Mouse (Mus musculus) testis, adult 2 months (tissue): ENCODE results near the gene Zfp612.

Experiments used
- CTCF ChIP-seq: fragments of 200-500 bp; IDR thresholded peaks from 2 replicates; pipeline ENCODE4 v1.5.1; 2012; ENCODE audit warnings: low read depth, mild to moderate bottlenecking, inconsistent platforms, low read length, moderate library complexity; ENCODE audit not compliant: control insufficient read depth, insufficient read depth, insufficient replicate concordance
- POLR2A ChIP-seq: fragments of 200-500 bp; IDR thresholded peaks from 2 replicates; pipeline ENCODE4 v1.6.1; 2012; ENCODE audit warnings: low read depth, mild to moderate bottlenecking, inconsistent platforms, low read length, moderate library complexity; ENCODE audit not compliant: control insufficient read depth

DNA sequence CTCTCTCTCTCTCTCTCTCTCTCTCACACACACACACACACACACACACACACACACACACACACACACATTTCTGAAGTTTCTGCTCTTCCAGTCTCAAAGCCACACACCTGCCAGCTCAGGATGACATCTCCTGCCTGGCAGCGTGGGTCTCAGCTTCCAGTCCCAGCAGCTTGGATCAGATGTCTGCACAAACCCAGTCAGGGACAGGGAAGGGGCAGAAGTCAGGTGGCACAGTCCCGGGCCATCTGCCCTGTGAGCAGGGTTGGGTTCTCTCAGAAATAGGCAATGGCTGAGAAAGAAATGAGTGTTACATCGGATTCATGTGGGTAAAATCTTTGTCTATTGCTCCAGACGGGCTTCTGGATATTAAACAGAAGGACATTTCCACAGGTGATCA, 61.2 kb downstream of the Zfp612 start:
- no peak for TF ChIP-seq CTCF
- no peak for TF ChIP-seq POLR2A
